Mouse (Mus musculus) adrenal gland, postnatal 25 days (tissue): Measurements from ENCODE around the gene Lgsn. TPM values are rescaled to one million over a fixed set of nuclear protein-coding genes. Genes with fewer than 3 reads are reported as not detected.

Experiments
- DNase-seq: peaks from one replicate; pipeline ENCODE4 v3.0.0; 2021; ENCODE audit warnings: mixed read lengths
- total RNA-seq: library from RNA; stranded (reverse); gene quantifications from 2 replicates; pipeline ENCODE4 v1.2.3, GENCODE M21; 2021

Gene Lgsn
- total RNA-seq, 1 experiment from 2014 or later: not detected

GRCm38 (mm10) chr1:31220599-31221250 lies 44.5 kb downstream of the Lgsn start:
- DNase-seq: no peak

GRCm38 (mm10) chr1:31222564-31222963 lies 46.4 kb downstream of the Lgsn start, which contains the start of the genes 4931428L18Rik and Pih1d3:
Gene 4931428L18Rik (minus strand): TSS chr1:31222684.
Gene Pih1d3 (plus strand): TSS chr1:31222838.
- DNase-seq: no peak

DNA sequence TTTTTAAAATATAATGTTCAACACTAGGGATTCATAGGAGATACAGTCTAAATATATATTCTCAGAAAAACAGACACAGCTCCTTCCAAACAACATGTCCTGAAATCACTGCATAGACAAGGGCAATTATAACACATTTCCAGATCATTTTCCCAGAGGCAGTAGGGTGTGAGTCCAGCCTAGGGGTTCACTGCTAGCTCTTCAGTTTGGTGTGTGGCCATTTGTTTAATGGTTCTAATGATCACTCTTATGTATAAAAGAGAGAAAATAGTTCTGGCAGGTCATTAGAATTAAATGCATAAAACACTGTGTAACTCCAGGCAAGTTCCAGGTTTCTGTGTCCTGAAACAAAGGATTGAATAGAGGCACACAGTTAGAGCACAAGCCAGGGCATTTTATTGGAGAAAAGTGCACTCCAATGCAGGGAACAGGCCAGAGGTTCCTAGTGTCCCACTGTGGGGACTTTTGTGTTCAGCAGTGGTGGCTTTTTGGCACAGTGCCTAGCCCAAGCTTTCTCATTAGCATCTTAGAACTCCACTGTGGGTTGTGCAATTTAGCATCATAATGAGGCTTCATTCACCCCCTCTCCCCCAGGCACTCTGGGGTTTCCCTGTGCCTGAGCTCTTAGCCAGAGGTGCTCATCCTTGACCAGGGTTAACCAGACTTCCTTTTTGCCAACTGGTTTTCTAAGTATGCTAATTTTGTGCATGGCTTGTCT lies 57.3 kb downstream of the Lgsn start:
- DNase-seq: no peak

Other genes starting within 250 kb of the Lgsn start
- not detected in 2 replicates for gene AC153137.1, start 198.4 kb upstream of the Lgsn start, total RNA-seq
- not detected in 2 replicates for gene 4931428L18Rik, start 46.3 kb downstream of the Lgsn start, total RNA-seq
- not detected in 2 replicates for gene Pih1d3, start 46.4 kb downstream of the Lgsn start, total RNA-seq